Mouse (Mus musculus) cortical plate, adult 2 months (tissue): ENCODE data around the gene Ripply1.

ENCODE experiments used
- CTCF ChIP-seq: fragments of 200-500 bp; IDR thresholded peaks from 2 replicates; pipeline ENCODE4 v1.5.1; 2011; ENCODE audit warnings: mild to moderate bottlenecking, control low read depth, low read length; ENCODE audit not compliant: insufficient read depth; ENCODE audit errors: extremely low read depth
- POLR2A ChIP-seq: fragments of 200-500 bp; IDR thresholded peaks from 2 replicates; pipeline ENCODE4 v1.6.1; 2011; ENCODE audit warnings: mild to moderate bottlenecking, low read length, control low read depth; ENCODE audit not compliant: insufficient read depth; ENCODE audit errors: extremely low read depth

DNA sequence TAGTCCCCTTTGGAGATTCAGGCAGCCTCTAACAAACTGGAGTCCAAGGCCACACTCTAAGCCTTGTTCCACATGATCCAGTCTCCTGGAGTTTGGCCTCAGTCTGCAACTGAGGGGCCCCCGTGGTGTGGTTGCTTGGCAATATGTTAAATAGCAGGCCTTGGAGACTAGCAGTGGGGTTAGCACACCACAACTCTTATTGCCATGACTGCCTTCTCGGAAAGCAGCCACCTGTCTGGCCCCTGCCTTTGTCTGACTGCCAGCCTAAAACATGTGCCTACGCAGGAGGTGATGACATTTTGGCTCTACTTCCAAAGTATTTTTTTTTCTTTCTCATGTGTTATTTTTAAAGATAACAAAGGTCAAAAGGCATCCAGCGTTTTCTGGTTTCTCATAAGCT lies 25.9 kb upstream of the Ripply1 start:
- TF ChIP-seq CTCF (no peak), POLR2A (no peak)
